Mouse (Mus musculus): Measurements from ENCODE around the gene Cacna1c. TPM values are rescaled to one million over a fixed set of nuclear protein-coding genes. Genes with fewer than 3 reads are reported as not detected.

Cacna1c gene
- polyA plus RNA-seq, 1 experiment from 2014 or later, result 13.7 TPM

- Histone ChIP-seq H3K27me3 (ENCODE audit: control insufficient read depth, insufficient read depth, low read length) (no peaks in the 10 kb centered on the region), H3K9me3 (ENCODE audit: control insufficient read depth, low read length) (no peaks in the 10 kb centered on the region), H3K27ac (ENCODE audit: low read depth, low read length) (no peak overlapping the region), H3K36me3 (ENCODE audit: control insufficient read depth, insufficient read depth, low read length) (no peaks in the 10 kb centered on the region), H3K4me3 (ENCODE audit: low read depth, low read length) (no peak overlapping the region), H3K4me1 (ENCODE audit: control insufficient read depth, insufficient read depth, low read length) (no peaks in the 10 kb centered on the region), H3K9ac (replicated peaks; ENCODE audit: low read depth, low read length) (no peak overlapping the region), H3K4me2 (ENCODE audit: low read depth, low read length) (no peak overlapping the region)
- 83% methylated on average over 10 of the region's 10 CpGs for WGBS
- ATAC-seq (ENCODE audit: low read depth), result no peak
Observed at GRCm38 (mm10) chr6:119052801-119053200, 143.4 kb downstream of the Cacna1c start.

DNA sequence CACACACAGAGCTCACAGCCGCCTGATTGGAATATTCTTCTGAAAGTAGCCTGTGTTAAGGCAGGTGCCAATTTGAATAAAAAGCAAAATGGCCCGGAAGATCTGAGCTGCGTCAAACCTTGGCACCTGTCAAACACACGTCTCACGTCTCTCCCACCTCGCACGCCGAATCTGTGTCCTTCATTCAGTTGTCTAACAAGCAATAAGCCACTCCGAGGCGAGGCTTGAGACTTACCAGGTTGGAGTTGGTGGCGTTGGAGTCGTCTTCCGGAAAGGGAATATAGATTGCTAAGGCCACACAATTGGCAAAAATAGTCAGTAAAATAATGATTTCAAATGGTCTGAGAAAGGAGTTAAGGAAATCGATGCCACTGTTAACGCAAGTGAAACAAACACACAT lies 143.9 kb downstream of the Cacna1c start:
- H3K4me2 ChIP-seq (ENCODE audit: low read depth, low read length), result no peak overlapping the region
- no peaks in the 10 kb centered on the region for H3K4me1 ChIP-seq (ENCODE audit: control insufficient read depth, insufficient read depth, low read length)
- 93% methylated on average over 15 of the region's 15 CpGs for whole genome bisulfite sequencing
- H3K36me3 ChIP-seq (ENCODE audit: control insufficient read depth, insufficient read depth, low read length), result no peaks in the 10 kb centered on the region
- no peak for ATAC-seq (ENCODE audit: low read depth)
- H3K9ac ChIP-seq (replicated peaks; ENCODE audit: low read depth, low read length), result no peak overlapping the region
- H3K27me3 ChIP-seq (ENCODE audit: control insufficient read depth, insufficient read depth, low read length), result no peaks in the 10 kb centered on the region
- H3K4me3 ChIP-seq (ENCODE audit: low read depth, low read length), result no peak overlapping the region
- H3K27ac ChIP-seq (ENCODE audit: low read depth, low read length), result no peak overlapping the region
- H3K9me3 ChIP-seq (ENCODE audit: control insufficient read depth, low read length), result no peaks in the 10 kb centered on the region

- WGBS, result 84% methylated on average over 2 of the region's 2 CpGs
- no peaks in the 10 kb centered on the region for H3K36me3 ChIP-seq (ENCODE audit: control insufficient read depth, insufficient read depth, low read length)
- no peak overlapping the region for H3K27ac ChIP-seq (ENCODE audit: low read depth, low read length)
- no peaks in the 10 kb centered on the region for H3K9me3 ChIP-seq (ENCODE audit: control insufficient read depth, low read length)
- H3K9ac ChIP-seq (replicated peaks; ENCODE audit: low read depth, low read length), result no peak overlapping the region
- H3K27me3 ChIP-seq (ENCODE audit: control insufficient read depth, insufficient read depth, low read length), result no peaks in the 10 kb centered on the region
- no peaks in the 10 kb centered on the region for H3K4me1 ChIP-seq (ENCODE audit: control insufficient read depth, insufficient read depth, low read length)
- no peak overlapping the region for H3K4me2 ChIP-seq (ENCODE audit: low read depth, low read length)
- no peak overlapping the region for H3K4me3 ChIP-seq (ENCODE audit: low read depth, low read length)
- no peak for ATAC-seq (ENCODE audit: low read depth)
Observed at GRCm38 (mm10) chr6:119051721-119052120, 144.5 kb downstream of the Cacna1c start.

GRCm38 (mm10) chr6:119047340-119047739 lies 148.9 kb downstream of the Cacna1c start:
- Histone ChIP-seq H3K4me2 (ENCODE audit: low read depth, low read length) (no peak overlapping the region), H3K36me3 (ENCODE audit: control insufficient read depth, insufficient read depth, low read length) (no peaks in the 10 kb centered on the region), H3K9ac (replicated peaks; ENCODE audit: low read depth, low read length) (no peak overlapping the region), H3K4me3 (ENCODE audit: low read depth, low read length) (no peak overlapping the region), H3K27me3 (ENCODE audit: control insufficient read depth, insufficient read depth, low read length) (no peaks in the 10 kb centered on the region), H3K4me1 (ENCODE audit: control insufficient read depth, insufficient read depth, low read length) (no peaks in the 10 kb centered on the region), H3K27ac (ENCODE audit: low read depth, low read length) (no peak overlapping the region), H3K9me3 (ENCODE audit: control insufficient read depth, low read length) (no peaks in the 10 kb centered on the region)
- WGBS, result 74% methylated on average over 8 of the region's 8 CpGs
- ATAC-seq (ENCODE audit: low read depth), result no peak

- Histone ChIP-seq H3K4me2 (ENCODE audit: low read depth, low read length) (no peak overlapping the region), H3K4me1 (ENCODE audit: control insufficient read depth, insufficient read depth, low read length) (no peaks in the 10 kb centered on the region), H3K9me3 (ENCODE audit: control insufficient read depth, low read length) (no peaks in the 10 kb centered on the region), H3K9ac (replicated peaks; ENCODE audit: low read depth, low read length) (no peak overlapping the region), H3K4me3 (ENCODE audit: low read depth, low read length) (no peak overlapping the region), H3K27me3 (ENCODE audit: control insufficient read depth, insufficient read depth, low read length) (no peaks in the 10 kb centered on the region), H3K27ac (ENCODE audit: low read depth, low read length) (no peak overlapping the region), H3K36me3 (ENCODE audit: control insufficient read depth, insufficient read depth, low read length) (no peaks in the 10 kb centered on the region)
- WGBS, result 86% methylated on average over 7 of the region's 7 CpGs
- no peak for ATAC-seq (ENCODE audit: low read depth)
Observed at GRCm38 (mm10) chr6:119045498-119045897, 150.7 kb downstream of the Cacna1c start.

GRCm38 (mm10) chr6:119044148-119044547 lies 152.1 kb downstream of the Cacna1c start:
- Histone ChIP-seq H3K9ac (replicated peaks; ENCODE audit: low read depth, low read length) (no peak overlapping the region), H3K36me3 (ENCODE audit: control insufficient read depth, insufficient read depth, low read length) (no peaks in the 10 kb centered on the region), H3K4me2 (ENCODE audit: low read depth, low read length) (no peak overlapping the region), H3K9me3 (ENCODE audit: control insufficient read depth, low read length) (no peaks in the 10 kb centered on the region), H3K27ac (ENCODE audit: low read depth, low read length) (no peak overlapping the region), H3K4me1 (ENCODE audit: control insufficient read depth, insufficient read depth, low read length) (no peaks in the 10 kb centered on the region), H3K27me3 (ENCODE audit: control insufficient read depth, insufficient read depth, low read length) (no peaks in the 10 kb centered on the region), H3K4me3 (ENCODE audit: low read depth, low read length) (no peak overlapping the region)
- ATAC-seq (ENCODE audit: low read depth), result no peak
- WGBS, result 88% methylated on average over 7 of the region's 7 CpGs

DNA sequence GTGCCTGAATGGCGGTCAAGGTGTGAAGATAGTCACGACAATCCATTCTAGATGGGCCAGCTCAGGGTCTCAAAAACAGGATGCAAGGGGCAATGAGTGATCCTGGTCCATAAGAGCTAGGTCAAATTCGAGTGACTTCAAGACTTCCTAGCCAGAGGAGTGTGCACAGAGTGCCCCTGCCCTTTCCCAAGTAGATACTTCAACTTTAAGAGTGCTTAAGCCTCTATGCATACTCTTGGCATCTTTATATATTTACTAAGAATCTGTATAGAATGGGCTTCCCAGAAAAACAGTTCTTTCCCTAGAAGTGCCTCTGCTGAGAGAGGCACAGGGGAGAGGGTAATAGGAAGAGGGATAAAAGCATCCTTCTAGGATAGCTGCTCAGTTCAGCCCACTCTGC lies 153.4 kb downstream of the Cacna1c start:
- no peak for ATAC-seq (ENCODE audit: low read depth)
- Histone ChIP-seq H3K27ac (ENCODE audit: low read depth, low read length) (no peak overlapping the region), H3K4me3 (ENCODE audit: low read depth, low read length) (no peak overlapping the region), H3K4me2 (ENCODE audit: low read depth, low read length) (no peak overlapping the region), H3K36me3 (ENCODE audit: control insufficient read depth, insufficient read depth, low read length) (no peaks in the 10 kb centered on the region), H3K9me3 (ENCODE audit: control insufficient read depth, low read length) (no peaks in the 10 kb centered on the region), H3K4me1 (ENCODE audit: control insufficient read depth, insufficient read depth, low read length) (no peaks in the 10 kb centered on the region), H3K27me3 (ENCODE audit: control insufficient read depth, insufficient read depth, low read length) (no peaks in the 10 kb centered on the region), H3K9ac (replicated peaks; ENCODE audit: low read depth, low read length) (no peak overlapping the region)
- 90% methylated on average over 3 of the region's 3 CpGs for WGBS

DNA sequence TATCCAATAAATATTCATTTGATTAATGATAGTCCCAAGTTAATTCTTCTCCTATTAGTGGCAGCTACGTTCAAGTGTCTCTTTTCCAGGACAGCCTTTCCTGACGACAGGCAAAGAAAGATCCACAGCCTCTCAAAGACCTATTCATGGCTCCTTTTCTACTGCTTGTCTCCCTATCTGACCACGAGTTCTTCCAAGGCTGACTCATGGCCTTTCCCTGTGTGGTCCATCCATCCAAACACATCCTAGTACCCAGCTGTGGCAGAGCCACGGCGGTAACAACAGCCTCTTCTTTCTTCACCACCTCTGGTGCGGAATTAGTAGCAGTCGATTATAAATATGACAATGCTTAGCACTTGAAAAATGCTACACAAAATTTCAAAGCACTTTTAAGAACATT lies 155.3 kb downstream of the Cacna1c start:
- no peaks in the 10 kb centered on the region for H3K27me3 ChIP-seq (ENCODE audit: control insufficient read depth, insufficient read depth, low read length)
- WGBS, result 72% methylated on average over 7 of the region's 7 CpGs
- no peak overlapping the region for H3K4me3 ChIP-seq (ENCODE audit: low read depth, low read length)
- H3K4me2 ChIP-seq (ENCODE audit: low read depth, low read length), result no peak overlapping the region
- H3K9me3 ChIP-seq (ENCODE audit: control insufficient read depth, low read length), result no peaks in the 10 kb centered on the region
- no peak for ATAC-seq (ENCODE audit: low read depth)
- no peaks in the 10 kb centered on the region for H3K36me3 ChIP-seq (ENCODE audit: control insufficient read depth, insufficient read depth, low read length)
- no peaks in the 10 kb centered on the region for H3K4me1 ChIP-seq (ENCODE audit: control insufficient read depth, insufficient read depth, low read length)
- no peak overlapping the region for H3K27ac ChIP-seq (ENCODE audit: low read depth, low read length)
- no peak overlapping the region for H3K9ac ChIP-seq (replicated peaks; ENCODE audit: low read depth, low read length)

DNA sequence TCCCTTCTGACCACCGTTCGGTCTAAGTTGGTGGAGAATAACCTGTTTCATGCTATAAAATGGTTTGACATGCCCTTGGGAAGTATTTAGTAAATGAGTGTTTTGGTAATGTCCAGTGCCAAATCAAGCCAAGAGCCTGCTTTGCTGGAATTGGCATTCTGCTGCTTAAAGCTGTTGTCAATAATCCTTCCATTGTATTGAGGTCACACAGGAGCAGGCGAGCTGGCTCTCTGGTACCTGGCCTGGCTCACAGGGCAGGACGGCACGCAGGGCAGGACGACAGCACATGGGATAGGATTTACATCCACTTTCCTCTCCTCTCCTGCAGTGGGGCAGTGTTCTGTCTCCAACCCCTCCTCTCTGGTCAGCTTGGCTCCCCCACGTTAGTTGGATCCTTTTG lies 156.4 kb downstream of the Cacna1c start:
- Histone ChIP-seq H3K4me1 (ENCODE audit: control insufficient read depth, insufficient read depth, low read length) (no peaks in the 10 kb centered on the region), H3K36me3 (ENCODE audit: control insufficient read depth, insufficient read depth, low read length) (no peaks in the 10 kb centered on the region), H3K27ac (ENCODE audit: low read depth, low read length) (no peak overlapping the region), H3K9me3 (ENCODE audit: control insufficient read depth, low read length) (no peaks in the 10 kb centered on the region), H3K27me3 (ENCODE audit: control insufficient read depth, insufficient read depth, low read length) (no peaks in the 10 kb centered on the region), H3K4me3 (ENCODE audit: low read depth, low read length) (no peak overlapping the region), H3K4me2 (ENCODE audit: low read depth, low read length) (no peak overlapping the region), H3K9ac (replicated peaks; ENCODE audit: low read depth, low read length) (no peak overlapping the region)
- no peak for ATAC-seq (ENCODE audit: low read depth)
- 83% methylated on average over 7 of the region's 7 CpGs for WGBS

GRCm38 (mm10) chr6:119039293-119039692 lies 156.9 kb downstream of the Cacna1c start:
- no peaks in the 10 kb centered on the region for H3K4me1 ChIP-seq (ENCODE audit: control insufficient read depth, insufficient read depth, low read length)
- WGBS, result 68% methylated on average over 5 of the region's 5 CpGs

More at GRCm38 (mm10) chr6:119039293-119039692, 156.9 kb downstream of the Cacna1c start:
- ATAC-seq (ENCODE audit: low read depth), result no peak
- Histone ChIP-seq H3K9me3 (ENCODE audit: control insufficient read depth, low read length) (0 out of 2 replicates have a peak, but pooled peaks cover 2% of the 10 kb centered on the region), H3K4me2 (ENCODE audit: low read depth, low read length) (no peak overlapping the region), H3K4me3 (ENCODE audit: low read depth, low read length) (no peak overlapping the region), H3K27me3 (ENCODE audit: control insufficient read depth, insufficient read depth, low read length) (no peaks in the 10 kb centered on the region), H3K36me3 (ENCODE audit: control insufficient read depth, insufficient read depth, low read length) (no peaks in the 10 kb centered on the region), H3K9ac (replicated peaks; ENCODE audit: low read depth, low read length) (no peak overlapping the region), H3K27ac (ENCODE audit: low read depth, low read length) (no peak overlapping the region)
